Mouse (Mus musculus) liver, postnatal 0 days (tissue): Measurements from ENCODE around the gene Thsd4.

Experiments
- CTCF ChIP-seq: sonication (generic); IDR thresholded peaks from 2 replicates; pipeline ENCODE4 v1.5.1; 2016; ENCODE audit warnings: antibody characterized with exemption, low read depth
- EP300 ChIP-seq: IDR thresholded peaks from 2 replicates; pipeline ENCODE4 v1.6.1; 2016; ENCODE audit warnings: antibody characterized with exemption, low read depth, mild to moderate bottlenecking

DNA sequence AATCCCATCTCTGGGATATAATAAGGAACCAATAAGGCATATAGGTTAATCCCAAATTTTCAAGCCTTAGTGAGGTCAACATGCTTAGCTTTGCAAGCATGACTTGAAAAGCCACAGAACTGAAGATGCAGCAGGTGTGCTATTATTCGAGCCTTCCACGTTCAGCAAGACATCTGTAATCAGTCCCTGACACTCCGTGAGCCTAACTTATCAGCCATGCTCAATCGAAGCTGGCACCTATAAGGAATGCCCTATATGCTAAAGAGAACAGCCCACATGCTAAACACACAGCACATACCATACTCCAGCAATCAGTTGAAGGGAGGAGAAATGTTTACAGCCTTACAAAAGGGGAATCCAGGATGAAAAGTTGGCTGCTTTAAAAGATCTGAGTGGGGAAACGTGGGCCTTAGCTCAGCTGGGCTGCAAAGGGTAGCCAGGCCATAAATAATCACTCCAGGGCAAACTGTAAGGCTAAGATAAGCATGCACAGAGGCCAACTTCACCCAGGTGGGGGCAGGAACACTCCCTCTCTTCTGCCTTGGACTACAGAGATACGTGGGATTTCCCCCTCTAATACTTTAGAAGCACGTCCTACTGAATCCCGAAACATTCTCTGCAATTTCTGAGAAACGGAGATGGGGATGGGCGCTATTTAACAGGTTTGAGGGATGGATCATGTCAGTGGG is 154.1 kb downstream of the Thsd4 start:
- TF ChIP-seq CTCF, result no peak
- peak; percentile 42; the same call in 1 of the 2 replicates for TF ChIP-seq EP300
